Mouse (Mus musculus): ENCODE data around the gene Tnxb. TPM values are rescaled to one million over a fixed set of nuclear protein-coding genes. Genes with fewer than 3 reads are reported as not detected.
"Not testable (repeated sequence)": the region's sequence is repeated elsewhere in the genome, so short reads cannot be mapped to it uniquely, and the experiment has no call there.

The Tnxb gene
- polyA plus RNA-seq, 1 experiment from 2014 or later: 0.17 TPM

GRCm38 (mm10) chr17:34714908-34715445, 44.6 kb downstream of the Tnxb start:
- not testable (repeated sequence) for H3K4me3 ChIP-seq (replicated peaks); H3K4me2 ChIP-seq; H3K9me3 ChIP-seq (replicated peaks); H3K36me3 ChIP-seq (replicated peaks); H3K27me3 ChIP-seq; ATAC-seq (ENCODE audit: insufficient read depth); H3K27ac ChIP-seq (replicated peaks); H3K9ac ChIP-seq; H3K4me1 ChIP-seq (replicated peaks)
- 56% methylated on average over 5 of the region's 5 CpGs for WGBS (ENCODE audit: insufficient replicate concordance)

GRCm38 (mm10) chr17:34715451-34715850, 45.1 kb downstream of the Tnxb start:
- not testable (repeated sequence) for H3K9me3 ChIP-seq (replicated peaks); H3K4me2 ChIP-seq; H3K9ac ChIP-seq; H3K27me3 ChIP-seq; H3K4me1 ChIP-seq (replicated peaks); H3K27ac ChIP-seq (replicated peaks); H3K4me3 ChIP-seq (replicated peaks); H3K36me3 ChIP-seq (replicated peaks); ATAC-seq (ENCODE audit: insufficient read depth)
- 64% methylated on average over 6 of the region's 7 CpGs for WGBS (ENCODE audit: insufficient replicate concordance)

- ATAC-seq (ENCODE audit: insufficient read depth): no peak
- no peaks in the 10 kb centered on the region for H3K27me3 ChIP-seq
- H3K9me3 ChIP-seq (replicated peaks): no peaks in the 10 kb centered on the region
- no peaks in the 10 kb centered on the region for H3K36me3 ChIP-seq (replicated peaks)
- H3K9ac ChIP-seq: no peak overlapping the region
- H3K4me2 ChIP-seq: no peak overlapping the region
- H3K27ac ChIP-seq (replicated peaks): no peak overlapping the region
- WGBS (ENCODE audit: insufficient replicate concordance): 71% methylated on average over 15 of the region's 15 CpGs
- no peaks in the 10 kb centered on the region for H3K4me1 ChIP-seq (replicated peaks)
- no peak overlapping the region for H3K4me3 ChIP-seq (replicated peaks)
Measured at GRCm38 (mm10) chr17:34716247-34716646, 45.9 kb downstream of the Tnxb start.

- ATAC-seq (ENCODE audit: insufficient read depth): no peak
- H3K36me3 ChIP-seq (replicated peaks): no peaks in the 10 kb centered on the region
- no peaks in the 10 kb centered on the region for H3K9me3 ChIP-seq (replicated peaks)
- H3K27ac ChIP-seq (replicated peaks): no peak overlapping the region
- H3K4me2 ChIP-seq: no peak overlapping the region
- no peaks in the 10 kb centered on the region for H3K4me1 ChIP-seq (replicated peaks)
- WGBS (ENCODE audit: insufficient replicate concordance): 64% methylated on average over 11 of the region's 11 CpGs
- no peak overlapping the region for H3K4me3 ChIP-seq (replicated peaks)
- H3K27me3 ChIP-seq: no peaks in the 10 kb centered on the region
- no peak overlapping the region for H3K9ac ChIP-seq
Measured at GRCm38 (mm10) chr17:34717401-34717800, 47.1 kb downstream of the Tnxb start.

GRCm38 (mm10) chr17:34719886-34720285, 49.6 kb downstream of the Tnxb start:
- 62% methylated on average over 8 of the region's 8 CpGs for WGBS (ENCODE audit: insufficient replicate concordance)
- not testable (repeated sequence) for H3K4me3 ChIP-seq (replicated peaks); H3K9ac ChIP-seq; H3K4me1 ChIP-seq (replicated peaks); H3K36me3 ChIP-seq (replicated peaks); H3K27ac ChIP-seq (replicated peaks); H3K9me3 ChIP-seq (replicated peaks); H3K27me3 ChIP-seq; H3K4me2 ChIP-seq; ATAC-seq (ENCODE audit: insufficient read depth)

GRCm38 (mm10) chr17:34722238-34722637, 51.9 kb downstream of the Tnxb start:
- H3K9me3 ChIP-seq (replicated peaks); H3K4me3 ChIP-seq (replicated peaks); H3K27ac ChIP-seq (replicated peaks); H3K4me2 ChIP-seq; H3K4me1 ChIP-seq (replicated peaks); H3K36me3 ChIP-seq (replicated peaks); H3K27me3 ChIP-seq; H3K9ac ChIP-seq; ATAC-seq (ENCODE audit: insufficient read depth): not testable (repeated sequence)
- WGBS (ENCODE audit: insufficient replicate concordance): 58% methylated on average over 2 of the region's 4 CpGs

- no peak overlapping the region for H3K4me3 ChIP-seq (replicated peaks)
- H3K4me1 ChIP-seq (replicated peaks): no peaks in the 10 kb centered on the region
- ATAC-seq (ENCODE audit: insufficient read depth): no peak
- no peak overlapping the region for H3K27ac ChIP-seq (replicated peaks)
- H3K36me3 ChIP-seq (replicated peaks): no peaks in the 10 kb centered on the region
- no peak overlapping the region for H3K4me2 ChIP-seq
- no peaks in the 10 kb centered on the region for H3K27me3 ChIP-seq
- H3K9me3 ChIP-seq (replicated peaks): 0 out of 2 replicates have a peak, but pooled peaks cover 3% of the 10 kb centered on the region
- 63% methylated on average over 4 of the region's 4 CpGs for WGBS (ENCODE audit: insufficient replicate concordance)
- no peak overlapping the region for H3K9ac ChIP-seq
Measured at GRCm38 (mm10) chr17:34723066-34723465, 52.7 kb downstream of the Tnxb start.

- Histone ChIP-seq H3K4me3 (replicated peaks) (no peak overlapping the region), H3K9me3 (replicated peaks) (0 out of 2 replicates have a peak, but pooled peaks cover 2% of the 10 kb centered on the region), H3K27ac (replicated peaks) (peak overlapping the region; percentile 51), H3K9ac (no peak overlapping the region), H3K36me3 (replicated peaks) (no peaks in the 10 kb centered on the region), H3K27me3 (no peaks in the 10 kb centered on the region), H3K4me2 (no peak overlapping the region), H3K4me1 (replicated peaks) (no peaks in the 10 kb centered on the region; the same call in 1 of the 2 replicates)
- peak; percentile 68 for ATAC-seq (ENCODE audit: insufficient read depth)
- 47% methylated on average over 2 of the region's 2 CpGs for WGBS (ENCODE audit: insufficient replicate concordance)
Measured at GRCm38 (mm10) chr17:34727887-34728286, 57.6 kb downstream of the Tnxb start.

GRCm38 (mm10) chr17:34729155-34729554, 58.8 kb downstream of the Tnxb start:
- 62% methylated on average over 11 of the region's 11 CpGs for WGBS (ENCODE audit: insufficient replicate concordance)
- H3K4me1 ChIP-seq (replicated peaks); H3K9ac ChIP-seq; H3K4me2 ChIP-seq; H3K27ac ChIP-seq (replicated peaks); H3K4me3 ChIP-seq (replicated peaks); H3K27me3 ChIP-seq; H3K36me3 ChIP-seq (replicated peaks); H3K9me3 ChIP-seq (replicated peaks); ATAC-seq (ENCODE audit: insufficient read depth): not testable (repeated sequence)

- ATAC-seq (ENCODE audit: insufficient read depth): peak; percentile 31; the same call in 1 of the 2 replicates
- H3K27me3 ChIP-seq; H3K4me3 ChIP-seq (replicated peaks); H3K9ac ChIP-seq; H3K9me3 ChIP-seq (replicated peaks); H3K4me2 ChIP-seq; H3K4me1 ChIP-seq (replicated peaks); H3K36me3 ChIP-seq (replicated peaks); H3K27ac ChIP-seq (replicated peaks): not testable (repeated sequence)
- 64% methylated on average over 12 of the region's 12 CpGs for WGBS (ENCODE audit: insufficient replicate concordance)
Measured at GRCm38 (mm10) chr17:34729779-34730553, 59.6 kb downstream of the Tnxb start.

- H3K27me3 ChIP-seq; H3K36me3 ChIP-seq (replicated peaks); H3K4me1 ChIP-seq (replicated peaks); ATAC-seq (ENCODE audit: insufficient read depth); H3K4me3 ChIP-seq (replicated peaks); H3K9me3 ChIP-seq (replicated peaks); H3K27ac ChIP-seq (replicated peaks); H3K4me2 ChIP-seq; H3K9ac ChIP-seq: not testable (repeated sequence)
- WGBS (ENCODE audit: insufficient replicate concordance): 58% methylated on average over 5 of the region's 5 CpGs
Measured at GRCm38 (mm10) chr17:34737466-34737865, 67.1 kb downstream of the Tnxb start.

GRCm38 (mm10) chr17:34739708-34740107, 69.4 kb downstream of the Tnxb start:
- H3K4me2 ChIP-seq; H3K4me3 ChIP-seq (replicated peaks); H3K9ac ChIP-seq; H3K4me1 ChIP-seq (replicated peaks); H3K27me3 ChIP-seq; H3K9me3 ChIP-seq (replicated peaks); H3K36me3 ChIP-seq (replicated peaks); H3K27ac ChIP-seq (replicated peaks); ATAC-seq (ENCODE audit: insufficient read depth): not testable (repeated sequence)
- WGBS (ENCODE audit: insufficient replicate concordance): 53% methylated on average over 7 of the region's 7 CpGs
